Mouse (Mus musculus): ENCODE measurements around the gene Sinhcaf. TPM values are rescaled to one million over a fixed set of nuclear protein-coding genes. Genes with fewer than 3 reads are reported as not detected.
"Not testable (repeated sequence)": the region's sequence is repeated elsewhere in the genome, so short reads cannot be mapped to it uniquely, and the experiment has no call there.

Sinhcaf gene
- polyA plus RNA-seq, 1 experiment from 2014 or later = 119 TPM

- ATAC-seq (ENCODE audit: insufficient number of reproducible peaks, insufficient read depth, low FRiP score, low TSS enrichment, low read depth); H3K36me3 ChIP-seq; H3K27me3 ChIP-seq; H3K27ac ChIP-seq; H3K4me3 ChIP-seq; H3K4me2 ChIP-seq; H3K9me3 ChIP-seq; H3K9ac ChIP-seq; H3K4me1 ChIP-seq: not testable (repeated sequence)
- 84% methylated on average over 8 of the region's 8 CpGs for WGBS
Measured at GRCm38 (mm10) chr6:148911906-148912305, 34.4 kb downstream of the Sinhcaf start.

DNA sequence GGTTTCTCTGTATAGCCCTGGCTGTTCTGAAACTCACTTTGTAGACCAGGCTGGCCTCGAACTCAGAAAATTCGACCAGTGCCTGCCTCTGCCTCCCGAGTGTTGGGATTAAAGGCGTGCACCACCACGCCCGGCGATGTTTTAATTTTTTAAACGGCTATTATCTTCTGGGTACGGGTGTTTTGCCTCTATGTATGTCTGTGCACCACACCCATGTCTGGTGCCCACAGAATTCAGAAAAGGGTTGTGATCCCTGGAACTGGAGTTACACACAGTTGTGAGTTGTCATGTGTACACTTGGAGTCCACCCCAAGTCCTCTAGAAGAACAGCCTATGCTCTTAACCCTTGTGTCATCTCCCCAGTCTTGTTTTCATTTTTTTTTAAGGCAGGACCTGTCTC, 39.3 kb downstream of the Sinhcaf start:
- Histone ChIP-seq H3K4me2 (no peak overlapping the region), H3K4me3 (no peak overlapping the region), H3K4me1 (no peaks in the 10 kb centered on the region), H3K27ac (no peak overlapping the region), H3K36me3 (no peaks in the 10 kb centered on the region), H3K9ac (no peak overlapping the region), H3K27me3 (no peaks in the 10 kb centered on the region), H3K9me3 (no peaks in the 10 kb centered on the region)
- WGBS = 92% methylated on average over 9 of the region's 9 CpGs
- no peak for ATAC-seq (ENCODE audit: insufficient number of reproducible peaks, insufficient read depth, low FRiP score, low TSS enrichment, low read depth)

- ATAC-seq (ENCODE audit: insufficient number of reproducible peaks, insufficient read depth, low FRiP score, low TSS enrichment, low read depth) = no peak
- Histone ChIP-seq H3K36me3 (no peaks in the 10 kb centered on the region), H3K27ac (no peak overlapping the region), H3K4me3 (no peak overlapping the region), H3K9me3 (no peaks in the 10 kb centered on the region), H3K4me1 (no peaks in the 10 kb centered on the region), H3K27me3 (no peaks in the 10 kb centered on the region), H3K9ac (no peak overlapping the region), H3K4me2 (no peak overlapping the region)
- WGBS = 80% methylated on average over 3 of the region's 3 CpGs
Measured at GRCm38 (mm10) chr6:148902728-148903127, 43.5 kb downstream of the Sinhcaf start.

GRCm38 (mm10) chr6:148896507-148896851, 49.8 kb downstream of the Sinhcaf start:
- ATAC-seq (ENCODE audit: insufficient number of reproducible peaks, insufficient read depth, low FRiP score, low TSS enrichment, low read depth) = 0 out of 2 replicates have a peak, but pooled peaks have one; percentile 18
- Histone ChIP-seq H3K36me3 (no peaks in the 10 kb centered on the region), H3K9ac (peak overlapping the region; percentile 85), H3K4me1 (peaks cover 6% of the 10 kb centered on the region), H3K27ac (peak overlapping the region; percentile 90), H3K27me3 (no peaks in the 10 kb centered on the region), H3K9me3 (no peaks in the 10 kb centered on the region), H3K4me3 (peak overlapping the region; percentile 72), H3K4me2 (peak overlapping the region; percentile 86)
- WGBS = 55% methylated on average over 6 of the region's 6 CpGs

- no peaks in the 10 kb centered on the region for H3K9me3 ChIP-seq
- peak within 1 kb of the TSS; percentile 86 for H3K4me2 ChIP-seq
- H3K4me1 ChIP-seq = peaks cover 6% of the 10 kb centered on the region
- H3K4me3 ChIP-seq = peak within 1 kb of the TSS; percentile 72
- H3K27me3 ChIP-seq = no peaks in the 10 kb centered on the region
- WGBS = under 1% methylated on average over 64 of the region's 65 CpGs
- H3K9ac ChIP-seq = peak within 1 kb of the TSS; percentile 85
- no peaks in the 10 kb centered on the region for H3K36me3 ChIP-seq
- H3K27ac ChIP-seq = peak within 1 kb of the TSS; percentile 90
- ATAC-seq (ENCODE audit: insufficient number of reproducible peaks, insufficient read depth, low FRiP score, low TSS enrichment, low read depth) = peak; percentile 95
Measured at GRCm38 (mm10) chr6:148895773-148896506, 50.3 kb downstream of the Sinhcaf start, which contains the start of gene Caprin2. Caprin2 (minus strand) TSS chr6:148896237.

- H3K4me2 ChIP-seq = peak overlapping the region; percentile 86
- H3K4me3 ChIP-seq = peak overlapping the region; percentile 72
- H3K27me3 ChIP-seq = no peaks in the 10 kb centered on the region
- peaks cover 6% of the 10 kb centered on the region for H3K4me1 ChIP-seq
- H3K9ac ChIP-seq = peak overlapping the region; percentile 85
- ATAC-seq (ENCODE audit: insufficient number of reproducible peaks, insufficient read depth, low FRiP score, low TSS enrichment, low read depth) = peak; percentile 41
- H3K27ac ChIP-seq = peak overlapping the region; percentile 90
- no peaks in the 10 kb centered on the region for H3K36me3 ChIP-seq
- H3K9me3 ChIP-seq = no peaks in the 10 kb centered on the region
- 9% methylated on average over 18 of the region's 18 CpGs for WGBS
Measured at GRCm38 (mm10) chr6:148894888-148895772, 51.1 kb downstream of the Sinhcaf start.

DNA sequence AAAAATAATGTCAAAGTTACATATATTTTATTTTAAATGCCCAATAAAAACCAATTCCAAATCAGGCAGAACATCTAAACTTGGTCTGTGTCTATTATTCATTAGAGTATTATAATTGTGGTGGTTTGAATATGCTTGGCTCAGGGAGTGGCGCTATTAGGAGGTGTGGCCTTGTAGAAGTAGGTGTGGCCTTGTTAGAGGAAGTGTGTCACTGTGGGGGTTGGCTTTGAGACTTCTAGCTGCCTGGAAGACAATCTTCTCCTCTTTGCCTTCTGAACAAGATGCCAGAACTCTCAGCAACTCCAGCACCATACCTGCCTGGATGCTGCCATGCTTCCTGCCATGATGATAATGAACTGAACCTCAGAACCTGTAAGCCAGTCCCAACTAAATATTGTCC, 72.4 kb downstream of the Sinhcaf start:
- 90% methylated on average over 1 of the region's 1 CpGs for WGBS
- Histone ChIP-seq H3K27ac (no peak overlapping the region), H3K9me3 (no peaks in the 10 kb centered on the region), H3K9ac (no peak overlapping the region), H3K4me1 (no peaks in the 10 kb centered on the region), H3K36me3 (no peaks in the 10 kb centered on the region), H3K4me3 (no peak overlapping the region), H3K27me3 (no peaks in the 10 kb centered on the region), H3K4me2 (no peak overlapping the region)
- no peak for ATAC-seq (ENCODE audit: insufficient number of reproducible peaks, insufficient read depth, low FRiP score, low TSS enrichment, low read depth)

Other genes starting within 250 kb of the Sinhcaf start
- gene Ipo8, start 115.0 kb downstream of the Sinhcaf start, polyA plus RNA-seq (2015; fragmentation: Nextera tagmentation; extraction: Ambion mirVana) = 25.7 and 26.4 TPM in 2 replicates
- gene Caprin2, start 50.2 kb downstream of the Sinhcaf start, polyA plus RNA-seq (2015; fragmentation: Nextera tagmentation; extraction: Ambion mirVana) = 15.9 and 16.6 TPM in 2 replicates
- 7.4 and 7.7 TPM in 2 replicates for gene Dennd5b, start 155.2 kb upstream of the Sinhcaf start, polyA plus RNA-seq (2015; fragmentation: Nextera tagmentation; extraction: Ambion mirVana)
- gene Gm10203, start 183.7 kb upstream of the Sinhcaf start, polyA plus RNA-seq (2015; fragmentation: Nextera tagmentation; extraction: Ambion mirVana) = not detected in 2 replicates
- gene Etfbkmt, start 193.4 kb upstream of the Sinhcaf start, polyA plus RNA-seq (2015; fragmentation: Nextera tagmentation; extraction: Ambion mirVana) = 13.7 and 21.2 TPM in 2 replicates
- gene Amn1, start 242.2 kb upstream of the Sinhcaf start, polyA plus RNA-seq (2015; fragmentation: Nextera tagmentation; extraction: Ambion mirVana) = 34.9 and 36.0 TPM in 2 replicates